Mouse (Mus musculus) urinary bladder, postnatal 25 days (tissue): ENCODE results near the gene Slk.

ENCODE experiments used
- DNase-seq: peaks from one replicate; pipeline ENCODE4 v3.0.0; 2022; ENCODE audit warnings: low spot score

Slk gene

GRCm38 (mm10) chr19:47579225-47579787 lies at the start of gene Slk:
TSS of gene Slk (plus strand) at chr19:47579678.
- peak; percentile 78 for DNase-seq

DNA sequence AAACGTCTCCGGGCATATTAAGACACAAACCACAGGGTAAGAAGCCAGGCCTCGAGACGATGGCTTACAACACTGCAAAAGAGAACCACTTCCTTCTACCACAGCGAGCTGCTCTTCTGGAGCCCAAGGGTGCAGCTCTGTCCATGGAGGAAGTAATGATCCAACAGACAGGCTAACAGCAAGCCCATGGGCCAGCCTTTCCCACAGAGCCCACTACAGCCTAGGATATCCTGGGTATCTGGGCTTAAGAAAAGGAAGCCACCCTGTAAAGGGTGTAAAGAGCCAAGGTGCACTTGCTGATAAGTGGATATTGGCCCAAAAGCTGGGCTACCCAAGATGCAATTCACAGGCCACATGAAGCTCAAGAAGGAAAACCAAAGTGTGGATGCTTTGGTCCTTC lies 48.2 kb upstream of the Slk start:
- no peak for DNase-seq

DNA sequence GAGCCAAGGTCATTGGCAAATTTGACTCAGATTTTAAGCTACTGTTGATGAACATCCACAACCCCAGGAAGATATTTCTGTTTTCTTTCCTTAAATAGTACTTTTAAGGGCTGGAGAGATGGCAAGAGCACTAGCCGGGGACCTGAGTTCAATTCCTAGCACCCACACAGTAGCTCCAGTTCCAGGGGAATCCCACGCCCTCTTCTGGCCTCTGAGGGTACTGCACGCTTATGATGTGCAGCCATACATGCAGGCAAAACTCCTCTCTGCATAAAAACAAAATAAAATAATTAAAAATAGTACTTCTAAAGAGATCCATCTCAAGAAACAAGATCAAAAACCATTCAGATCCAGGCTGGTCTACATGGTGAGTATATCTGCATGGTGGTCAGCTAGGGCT lies 47.0 kb upstream of the Slk start:
- DNase-seq = no peak

DNA sequence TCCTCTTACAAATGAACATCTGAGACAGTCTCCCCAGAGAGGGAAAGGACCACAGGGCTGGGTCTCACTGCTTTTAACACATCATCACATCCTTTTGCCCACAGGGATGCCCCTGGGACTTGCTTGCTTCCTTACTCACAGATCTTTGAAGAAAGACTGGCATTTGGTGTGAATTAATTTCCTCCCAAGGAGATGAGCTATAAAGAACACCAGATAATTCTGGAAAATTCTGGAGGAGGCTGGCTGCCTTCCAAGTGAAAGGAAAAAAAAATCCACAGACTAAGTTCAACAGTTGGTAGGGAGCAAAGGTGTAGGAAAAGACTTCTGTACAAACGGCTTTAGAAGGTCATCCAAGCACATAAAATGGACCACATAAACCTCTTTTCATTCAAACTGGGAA lies 45.3 kb upstream of the Slk start:
- DNase-seq = no peak

- peak; percentile 98 for DNase-seq
These were observed 42.8 kb upstream of the Slk start for GRCm38 (mm10) chr19:47536521-47537299.

DNA sequence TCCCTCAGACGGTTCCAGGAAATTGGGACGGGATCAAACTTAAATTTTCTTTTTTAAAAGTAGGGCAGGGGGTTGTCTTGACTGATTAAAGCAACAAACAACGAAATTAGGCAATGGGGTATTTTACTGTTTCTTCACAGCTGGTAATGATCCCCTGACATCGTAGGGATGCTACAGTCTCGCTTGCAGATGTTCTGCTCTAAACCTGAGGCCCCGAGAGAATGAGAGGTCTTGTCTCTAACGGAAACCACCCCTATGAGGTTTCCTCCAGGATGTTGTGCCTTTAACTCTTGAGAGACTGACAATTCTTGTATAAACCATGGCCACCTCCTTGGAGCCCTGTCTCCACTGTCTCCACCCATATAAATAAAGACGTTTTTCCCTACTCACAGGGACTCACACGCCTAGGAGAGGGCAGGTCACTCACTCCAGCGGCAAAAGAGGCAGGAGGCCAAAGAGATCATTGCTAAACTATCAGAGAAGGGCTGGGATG lies 42.1 kb upstream of the Slk start, which contains the start of gene Stn1:
TSS of gene Stn1 (minus strand) at position 208 of the 493 bp plus-strand sequence.
- DNase-seq = no peak

GRCm38 (mm10) chr19:47537879-47538278 lies 41.6 kb upstream of the Slk start:
- DNase-seq = no peak

DNA sequence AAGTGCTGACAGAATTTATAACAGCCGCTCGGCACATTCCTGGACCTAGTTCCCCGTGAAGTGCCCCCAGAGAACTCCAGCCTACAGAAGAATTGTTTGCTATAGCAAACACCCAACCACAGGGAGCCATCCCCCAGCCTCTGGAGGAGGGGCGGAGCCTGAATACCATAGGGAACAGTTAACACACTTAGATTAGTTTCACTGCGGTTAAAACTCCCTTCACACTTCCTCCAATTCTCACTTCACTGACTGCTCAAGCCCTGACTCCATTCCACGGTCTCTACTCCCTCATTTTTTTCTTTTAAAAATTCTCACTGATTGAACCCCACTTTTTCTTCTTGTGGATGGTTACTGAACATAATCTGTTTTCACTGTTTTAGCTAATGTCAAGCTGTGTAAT lies 40.7 kb upstream of the Slk start:
- DNase-seq = no peak

DNA sequence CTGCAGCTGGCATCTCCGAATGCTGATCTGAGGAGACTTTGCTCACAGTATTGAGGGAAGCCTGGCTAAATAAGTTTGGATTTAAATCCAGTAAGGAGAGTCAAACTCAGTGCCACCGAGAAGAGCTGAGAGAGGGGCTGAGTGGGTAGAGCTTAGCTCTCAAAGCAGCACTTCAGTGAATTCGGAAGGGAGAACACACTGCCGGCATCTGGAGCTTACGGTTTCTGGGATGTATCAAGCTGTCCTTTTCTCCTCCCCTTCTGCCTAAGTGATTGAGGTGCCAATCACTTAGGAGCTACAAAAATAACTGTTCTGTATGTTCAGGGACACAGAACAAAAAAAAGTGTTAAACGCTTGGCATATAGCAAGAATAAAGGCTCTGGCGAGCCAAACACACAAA lies 37.0 kb upstream of the Slk start:
- DNase-seq = no peak

DNA sequence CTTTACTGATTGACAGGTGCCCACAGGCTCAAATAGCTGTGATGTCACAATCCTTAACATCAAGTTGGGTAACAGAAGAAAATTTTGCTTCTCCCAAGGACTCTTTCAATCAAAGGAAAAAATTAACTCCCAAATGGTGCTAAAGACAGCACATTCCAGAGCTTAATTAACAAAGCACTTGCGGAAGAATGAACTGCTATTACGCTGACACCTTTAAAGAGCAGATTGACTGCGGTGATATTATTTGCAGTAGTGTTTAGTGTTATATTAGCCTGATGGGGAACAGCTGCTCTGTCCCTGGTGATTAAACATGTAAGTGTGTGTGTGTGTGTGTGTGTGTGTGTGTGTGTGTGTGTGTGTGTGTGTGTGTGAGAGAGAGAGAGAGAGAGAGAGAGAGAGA lies 34.4 kb upstream of the Slk start:
- DNase-seq = no peak

DNA sequence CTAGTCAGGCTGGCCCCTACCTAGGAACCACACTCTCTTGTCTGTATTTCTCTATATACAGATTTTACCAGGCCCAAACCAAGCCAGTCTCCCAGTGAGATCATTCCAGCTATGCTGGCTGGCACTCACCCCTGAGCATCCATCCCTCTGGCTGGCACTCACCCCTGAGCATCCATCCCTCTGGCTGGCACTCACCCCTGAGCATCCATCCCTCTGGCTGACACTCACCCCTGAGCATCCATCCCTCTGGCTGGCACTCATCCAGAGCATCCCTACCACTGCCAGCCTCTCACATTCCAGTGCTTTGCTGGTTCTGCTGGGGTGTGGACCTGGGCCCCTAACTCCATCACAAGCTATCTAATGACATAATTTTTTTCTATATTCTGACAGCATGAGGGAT lies 34.0 kb upstream of the Slk start:
- no peak for DNase-seq

- DNase-seq = no peak
These were observed 30.9 kb upstream of the Slk start for GRCm38 (mm10) chr19:47548432-47549076.

DNA sequence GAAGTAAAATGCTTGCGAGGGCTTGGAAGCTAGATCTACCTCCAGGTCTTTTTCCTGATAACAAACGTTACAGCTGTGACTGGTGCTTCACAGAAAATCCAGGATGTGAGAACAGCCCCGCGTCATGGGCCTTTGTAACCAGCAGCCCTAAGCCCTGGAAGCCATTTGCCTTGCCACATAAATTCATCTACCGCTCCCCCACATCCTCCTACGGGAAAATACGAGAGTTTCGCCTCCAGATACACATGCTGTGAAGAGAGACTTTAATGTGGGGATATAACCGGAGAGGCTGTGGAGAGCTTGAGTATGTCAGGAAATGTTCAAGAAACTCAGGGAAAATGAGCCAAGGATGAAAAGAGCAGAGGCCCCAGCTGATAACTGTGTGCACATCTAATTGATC lies 30.3 kb upstream of the Slk start:
- no peak for DNase-seq

DNA sequence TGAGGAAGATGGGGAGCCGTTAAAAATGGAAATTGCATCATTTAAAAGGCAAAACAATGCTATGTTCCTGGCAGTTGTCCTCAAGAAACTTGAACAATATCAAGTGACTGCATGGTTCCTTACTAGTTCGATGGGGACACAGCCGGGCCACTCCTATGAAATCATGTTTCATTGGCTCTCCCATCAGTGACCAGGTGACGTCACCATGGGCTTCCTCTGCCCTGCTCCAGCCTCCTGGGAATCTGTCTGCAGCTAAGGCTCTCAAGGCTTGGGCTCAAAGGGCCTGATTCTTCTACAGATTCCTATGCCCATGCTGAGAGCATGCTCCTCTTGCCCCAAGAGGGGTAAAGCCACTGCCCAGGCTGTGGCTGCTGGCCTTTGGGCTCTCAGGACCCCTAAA lies 29.9 kb upstream of the Slk start:
- no peak for DNase-seq

DNA sequence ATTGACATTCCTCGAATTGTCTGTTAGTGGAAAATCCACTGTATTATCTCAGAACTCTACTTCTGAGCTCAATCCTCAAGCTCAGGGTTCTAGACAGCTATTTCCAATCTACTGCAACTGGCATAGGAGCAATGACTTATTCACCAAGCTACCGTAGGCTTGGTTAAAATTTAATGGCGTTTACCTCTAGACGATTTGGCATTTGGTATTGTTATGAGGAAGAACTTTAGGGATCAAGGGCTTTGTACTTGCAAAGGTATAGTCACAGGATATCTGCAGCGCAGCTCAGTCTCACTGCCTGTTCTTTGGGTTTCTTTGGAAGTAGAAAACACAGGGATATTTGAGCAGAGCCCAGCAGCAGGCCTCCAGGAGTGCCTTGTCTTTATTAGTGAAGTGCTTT lies 20.3 kb upstream of the Slk start:
- no peak for DNase-seq

DNA sequence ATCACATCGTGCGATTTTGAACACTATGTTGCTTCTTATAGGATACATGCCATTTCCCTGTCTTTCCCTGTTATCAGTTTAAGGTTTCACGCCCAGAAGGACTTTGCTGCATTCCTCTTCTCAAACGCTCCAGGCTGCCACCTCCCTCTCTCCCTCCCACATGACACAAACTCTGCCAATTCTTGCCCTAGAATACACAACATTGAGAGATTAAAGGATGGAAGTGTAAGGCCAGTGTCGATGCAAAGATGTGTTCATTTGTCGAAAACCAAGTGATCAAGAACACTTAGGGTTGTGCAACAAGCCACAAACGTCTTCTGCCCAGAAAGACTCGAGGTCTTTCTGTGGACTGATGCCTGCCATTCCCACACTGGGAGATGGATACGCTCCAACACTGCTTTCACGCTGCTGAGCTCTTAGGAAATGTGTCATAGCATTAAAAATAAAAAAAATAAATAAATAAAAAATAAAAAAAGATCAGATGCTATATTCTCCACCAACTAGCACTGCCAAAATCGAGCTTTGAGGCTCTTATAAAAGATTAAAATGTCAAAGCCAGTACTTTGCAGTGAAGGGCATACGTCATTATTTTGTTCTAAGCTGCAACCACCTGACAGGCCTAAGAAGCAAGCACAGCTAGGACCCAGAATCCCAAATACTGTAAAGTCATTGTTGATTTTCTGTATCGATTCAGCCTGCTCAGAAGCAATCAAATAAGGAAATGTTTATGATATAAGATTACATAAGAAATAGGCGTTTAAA lies 19.5 kb upstream of the Slk start:
- DNase-seq = no peak

DNA sequence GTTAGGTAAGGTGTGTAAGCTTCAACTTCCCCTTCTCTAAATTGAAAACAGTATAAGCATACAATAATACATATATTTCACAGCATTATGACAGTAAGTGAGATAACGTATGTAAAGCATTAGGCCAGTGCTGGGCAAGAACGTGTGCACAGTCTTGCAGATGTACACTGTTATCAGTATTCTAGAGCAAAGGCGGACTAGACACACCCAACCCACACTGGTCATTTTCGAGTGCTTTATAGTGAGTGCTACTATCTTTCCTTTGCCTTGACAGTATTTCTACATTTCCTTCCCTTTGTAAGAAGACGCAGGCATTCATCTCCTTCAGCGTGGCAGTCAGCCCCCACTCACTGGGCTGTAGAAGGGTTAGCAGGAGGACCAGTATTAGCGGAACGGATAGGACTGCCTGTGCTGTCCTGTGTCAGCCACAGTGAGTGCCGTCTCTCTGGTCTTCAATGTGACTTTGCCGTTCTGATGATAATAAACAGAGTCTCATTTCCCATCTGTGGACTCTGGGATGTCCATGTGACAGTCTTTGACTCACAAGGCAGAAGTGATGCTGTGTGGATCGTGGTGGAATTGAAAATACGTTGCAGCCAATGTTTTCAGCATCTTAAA lies 18.8 kb upstream of the Slk start:
- DNase-seq = no peak

GRCm38 (mm10) chr19:47561996-47562441 lies 17.5 kb upstream of the Slk start:
- DNase-seq = no peak

DNA sequence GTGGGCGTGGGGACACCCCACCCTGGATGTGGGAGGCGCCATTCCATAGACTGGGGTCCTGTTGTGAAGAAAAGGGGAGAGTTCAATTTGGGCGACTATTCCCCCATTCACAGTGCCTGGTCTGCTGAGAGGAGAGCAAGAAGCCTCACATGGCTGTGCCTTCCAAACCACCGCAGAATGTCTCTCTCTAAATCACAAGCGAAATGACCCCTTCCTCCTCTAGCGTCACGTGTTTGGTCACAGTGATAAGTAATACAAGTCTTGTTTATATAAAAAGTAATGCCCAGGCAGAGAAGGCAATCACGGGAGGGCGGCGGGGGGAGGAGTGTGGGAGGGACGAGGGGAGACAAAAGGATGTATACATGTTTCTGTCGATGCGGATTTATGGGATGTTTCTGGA lies 15.8 kb upstream of the Slk start:
- no peak for DNase-seq

GRCm38 (mm10) chr19:47565031-47565654 lies 14.3 kb upstream of the Slk start:
- no peak for DNase-seq

DNA sequence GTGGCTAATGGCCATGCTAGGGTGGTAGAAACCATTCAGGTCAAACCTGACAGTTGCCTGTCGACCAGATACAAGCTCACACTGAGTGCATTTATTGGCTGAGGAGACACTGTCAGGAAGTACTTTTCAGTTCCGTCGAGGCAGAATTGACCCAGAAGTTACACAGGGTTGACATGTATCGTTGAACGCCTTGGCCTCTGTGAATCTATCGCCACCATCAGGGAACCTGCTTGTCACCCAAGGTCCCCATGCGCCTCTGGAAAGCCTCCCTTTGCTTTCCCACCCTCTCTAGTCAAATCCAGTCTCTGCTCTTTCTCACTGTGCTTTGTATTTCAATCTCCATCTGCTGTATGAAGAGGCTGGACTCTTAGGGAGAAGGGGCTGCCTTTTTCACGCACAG lies 13.5 kb upstream of the Slk start:
- no peak for DNase-seq

GRCm38 (mm10) chr19:47570042-47570441 lies 9.4 kb upstream of the Slk start:
- no peak for DNase-seq
